Mouse (Mus musculus): ENCODE data around the gene Grm8. TPM values are rescaled to one million over a fixed set of nuclear protein-coding genes. Genes with fewer than 3 reads are reported as not detected.
"Not testable (repeated sequence)": the region's sequence is repeated elsewhere in the genome, so short reads cannot be mapped to it uniquely, and the experiment has no call there.

Gene Grm8
- polyA plus RNA-seq, 1 experiment = 0.04 TPM

DNA sequence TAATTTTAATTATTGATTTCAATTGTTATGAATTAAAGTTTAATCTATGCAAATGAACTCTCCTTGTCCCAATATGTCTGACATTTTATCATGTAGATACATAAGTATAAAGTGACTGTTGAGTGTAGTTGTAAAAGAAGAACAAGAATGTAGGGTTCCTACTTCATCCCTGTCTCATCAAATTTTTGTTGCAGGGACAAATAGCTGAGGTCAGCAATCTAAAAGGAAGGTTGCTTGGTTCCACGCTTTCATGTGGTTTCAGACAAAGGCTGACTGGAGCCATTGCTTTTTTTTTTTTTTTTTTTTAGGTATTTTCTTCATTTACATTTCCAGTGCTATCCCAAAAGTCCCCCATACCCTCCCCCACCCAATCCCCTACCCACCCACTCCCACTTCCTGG is 298.8 kb downstream of the Grm8 start:
- no peaks in the 10 kb centered on the region for H3K27me3 ChIP-seq (ENCODE audit: control insufficient read depth, insufficient read depth, low read length)
- no peak overlapping the region for H3K4me3 ChIP-seq (ENCODE audit: extremely low read depth, insufficient read depth, insufficient read length)
- WGBS = 76% methylated on average over 1 of the region's 1 CpGs
- H3K36me3 ChIP-seq (ENCODE audit: control insufficient read depth, insufficient read depth, low read length) = no peaks in the 10 kb centered on the region
- DNase-seq (ENCODE audit: low read depth in 1 of 2, low spot score in 2 of 2) = no peak
- TF ChIP-seq POLR2A (IDR thresholded peaks at IDR 0.05; ENCODE audit: low read depth, low read length) (no peak), CTCF (IDR thresholded peaks at IDR 0.05; ENCODE audit: extremely low read depth, insufficient read depth, insufficient read length, insufficient replicate concordance) (no peak)
- no peaks in the 10 kb centered on the region for H3K4me1 ChIP-seq (ENCODE audit: control insufficient read depth, insufficient read depth, insufficient read length)
- no peak overlapping the region for H3K27ac ChIP-seq (ENCODE audit: insufficient read depth, low read length)

DNA sequence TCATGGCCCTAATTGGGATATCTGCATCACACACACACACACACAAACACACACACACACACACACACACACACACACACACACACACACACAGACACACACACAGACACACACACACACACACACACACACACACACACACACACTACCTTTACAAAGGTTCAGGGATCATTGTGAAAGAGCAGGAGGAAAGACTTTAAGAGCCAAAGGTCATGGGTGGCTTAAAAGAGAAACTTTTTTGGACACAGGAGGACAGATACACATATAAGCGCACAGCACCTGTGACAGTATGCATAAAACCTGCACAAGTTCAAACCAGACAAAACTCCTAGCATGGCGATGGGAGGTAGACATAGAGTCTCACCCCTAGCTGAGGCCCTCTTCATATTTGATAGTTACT is 315.2 kb downstream of the Grm8 start:
- WGBS = 96% methylated on average over 2 of the region's 2 CpGs
- H3K27ac ChIP-seq (ENCODE audit: insufficient read depth, low read length); H3K4me1 ChIP-seq (ENCODE audit: control insufficient read depth, insufficient read depth, insufficient read length); H3K4me3 ChIP-seq (ENCODE audit: extremely low read depth, insufficient read depth, insufficient read length); H3K27me3 ChIP-seq (ENCODE audit: control insufficient read depth, insufficient read depth, low read length); DNase-seq (ENCODE audit: low read depth in 1 of 2, low spot score in 2 of 2); H3K36me3 ChIP-seq (ENCODE audit: control insufficient read depth, insufficient read depth, low read length): not testable (repeated sequence)

DNA sequence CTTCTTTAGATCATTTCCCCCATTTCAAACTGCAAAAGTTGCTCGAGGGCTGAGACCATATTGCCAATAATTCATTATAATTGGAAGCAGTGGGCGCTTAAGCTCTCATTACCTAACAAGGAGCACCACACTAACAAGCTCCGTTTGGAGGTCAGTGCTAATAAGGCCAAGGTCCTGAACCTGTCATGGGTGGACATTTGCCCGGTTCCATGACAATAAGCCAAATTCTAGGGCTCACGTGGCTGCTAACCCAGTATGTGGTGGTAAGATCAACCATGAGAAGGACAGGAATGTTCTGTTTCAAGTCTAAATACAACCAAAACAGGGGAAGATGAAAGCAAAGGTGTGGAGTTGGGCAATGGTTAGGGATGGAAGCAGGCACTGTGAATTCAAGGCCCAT is 322.2 kb downstream of the Grm8 start:
- H3K4me1 ChIP-seq (ENCODE audit: control insufficient read depth, insufficient read depth, insufficient read length) = no peaks in the 10 kb centered on the region
- H3K4me3 ChIP-seq (ENCODE audit: extremely low read depth, insufficient read depth, insufficient read length) = no peak overlapping the region
- no peak for DNase-seq (ENCODE audit: low read depth in 1 of 2, low spot score in 2 of 2)
- no peaks in the 10 kb centered on the region for H3K36me3 ChIP-seq (ENCODE audit: control insufficient read depth, insufficient read depth, low read length)
- H3K27me3 ChIP-seq (ENCODE audit: control insufficient read depth, insufficient read depth, low read length) = no peaks in the 10 kb centered on the region
- WGBS = 85% methylated on average over 5 of the region's 5 CpGs
- no peak overlapping the region for H3K27ac ChIP-seq (ENCODE audit: insufficient read depth, low read length)
- no peak for TF ChIP-seq POLR2A (IDR thresholded peaks at IDR 0.05; ENCODE audit: low read depth, low read length)
- TF ChIP-seq CTCF (IDR thresholded peaks at IDR 0.05; ENCODE audit: extremely low read depth, insufficient read depth, insufficient read length, insufficient replicate concordance) = no peak

DNA sequence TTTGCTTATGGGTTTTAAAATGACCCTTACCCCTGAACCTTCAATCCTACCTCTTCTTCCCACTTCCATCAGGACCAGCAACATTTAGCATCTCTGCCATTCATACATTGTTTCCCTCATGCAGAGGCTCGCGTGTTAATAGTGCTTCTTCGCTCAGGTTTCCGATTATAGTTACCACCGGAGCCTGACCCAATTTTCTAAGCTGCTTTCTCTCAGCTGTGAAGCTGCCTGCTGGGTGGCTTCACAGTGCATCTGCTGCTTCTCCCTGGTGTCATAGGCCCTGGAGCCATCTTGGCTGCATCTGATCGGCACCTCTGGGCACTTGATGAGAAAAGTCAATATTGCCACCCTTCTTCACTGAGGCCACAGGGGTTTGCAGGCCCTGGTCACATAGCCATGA is 325.0 kb downstream of the Grm8 start:
- no peak for TF ChIP-seq POLR2A (IDR thresholded peaks at IDR 0.05; ENCODE audit: low read depth, low read length)
- H3K4me3 ChIP-seq (ENCODE audit: extremely low read depth, insufficient read depth, insufficient read length) = no peak overlapping the region
- H3K27ac ChIP-seq (ENCODE audit: insufficient read depth, low read length) = no peak overlapping the region
- H3K36me3 ChIP-seq (ENCODE audit: control insufficient read depth, insufficient read depth, low read length) = no peaks in the 10 kb centered on the region
- DNase-seq (ENCODE audit: low read depth in 1 of 2, low spot score in 2 of 2) = no peak
- 89% methylated on average over 6 of the region's 6 CpGs for WGBS
- no peaks in the 10 kb centered on the region for H3K27me3 ChIP-seq (ENCODE audit: control insufficient read depth, insufficient read depth, low read length)
- no peaks in the 10 kb centered on the region for H3K4me1 ChIP-seq (ENCODE audit: control insufficient read depth, insufficient read depth, insufficient read length)

DNA sequence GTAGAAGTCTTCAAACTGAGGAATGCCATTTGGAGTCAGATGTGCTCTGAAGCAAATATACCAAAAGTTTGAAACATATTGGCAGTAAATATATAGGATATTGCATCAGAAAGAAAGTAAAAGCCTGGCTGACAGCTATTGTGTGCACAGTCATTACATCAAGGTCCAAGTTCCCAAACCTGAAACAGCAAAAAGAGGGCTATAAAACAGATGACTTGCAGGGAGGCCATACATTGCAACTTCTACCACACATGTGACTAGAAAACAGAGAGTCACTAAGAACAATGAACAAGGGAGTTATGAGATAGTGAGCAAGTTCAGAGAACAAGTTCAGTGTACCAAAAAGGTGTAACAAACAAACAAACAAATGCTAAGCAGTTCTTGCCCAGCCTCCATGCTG is 328.2 kb downstream of the Grm8 start:
- TF ChIP-seq CTCF (IDR thresholded peaks at IDR 0.05; ENCODE audit: extremely low read depth, insufficient read depth, insufficient read length, insufficient replicate concordance) (no peak), POLR2A (IDR thresholded peaks at IDR 0.05; ENCODE audit: low read depth, low read length) (no peak)
- no peak overlapping the region for H3K4me3 ChIP-seq (ENCODE audit: extremely low read depth, insufficient read depth, insufficient read length)
- no peak overlapping the region for H3K27ac ChIP-seq (ENCODE audit: insufficient read depth, low read length)
- no peaks in the 10 kb centered on the region for H3K4me1 ChIP-seq (ENCODE audit: control insufficient read depth, insufficient read depth, insufficient read length)
- no peaks in the 10 kb centered on the region for H3K36me3 ChIP-seq (ENCODE audit: control insufficient read depth, insufficient read depth, low read length)
- no peak for DNase-seq (ENCODE audit: low read depth in 1 of 2, low spot score in 2 of 2)
- H3K27me3 ChIP-seq (ENCODE audit: control insufficient read depth, insufficient read depth, low read length) = no peaks in the 10 kb centered on the region

DNA sequence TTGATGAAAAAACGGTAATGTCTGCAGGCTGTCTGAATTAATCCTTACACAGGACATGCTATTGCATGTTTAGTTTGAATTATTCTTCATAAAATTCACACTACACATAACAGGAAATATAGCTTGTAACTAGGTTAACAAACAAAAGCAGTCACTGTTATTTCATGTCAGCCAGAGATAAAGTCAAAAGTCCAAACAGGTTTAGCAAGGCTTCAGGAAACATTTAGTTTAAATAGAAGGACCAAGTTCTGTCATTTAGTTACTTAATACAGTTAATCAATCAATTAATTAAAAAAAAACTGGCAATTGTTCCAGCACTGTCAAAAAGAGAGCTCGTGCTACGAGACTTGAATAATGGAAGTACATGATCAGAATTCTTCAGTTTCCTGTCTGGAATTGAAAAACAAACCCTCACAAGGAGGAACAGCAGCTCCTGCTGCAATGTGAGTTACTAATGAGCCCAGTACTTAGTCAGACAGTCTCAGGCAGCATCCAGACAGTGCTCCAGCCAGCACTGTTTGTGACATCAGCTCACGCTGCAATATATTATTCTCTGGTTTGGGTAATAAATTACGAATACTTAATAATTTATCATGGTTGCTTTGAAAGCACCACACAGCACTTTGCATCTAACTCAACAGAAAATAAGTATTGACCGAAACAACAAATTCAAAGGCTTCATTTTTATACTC is 334.0 kb downstream of the Grm8 start:
- H3K4me3 ChIP-seq (ENCODE audit: extremely low read depth, insufficient read depth, insufficient read length) = no peak overlapping the region
- DNase-seq (ENCODE audit: low read depth in 1 of 2, low spot score in 2 of 2) = no peak
- H3K27me3 ChIP-seq (ENCODE audit: control insufficient read depth, insufficient read depth, low read length) = no peaks in the 10 kb centered on the region
- TF ChIP-seq POLR2A (IDR thresholded peaks at IDR 0.05; ENCODE audit: low read depth, low read length) (no peak), CTCF (IDR thresholded peaks at IDR 0.05; ENCODE audit: extremely low read depth, insufficient read depth, insufficient read length, insufficient replicate concordance) (no peak)
- 78% methylated on average over 6 of the region's 6 CpGs for WGBS
- H3K36me3 ChIP-seq (ENCODE audit: control insufficient read depth, insufficient read depth, low read length) = no peaks in the 10 kb centered on the region
- no peaks in the 10 kb centered on the region for H3K4me1 ChIP-seq (ENCODE audit: control insufficient read depth, insufficient read depth, insufficient read length)
- H3K27ac ChIP-seq (ENCODE audit: insufficient read depth, low read length) = no peak overlapping the region

DNA sequence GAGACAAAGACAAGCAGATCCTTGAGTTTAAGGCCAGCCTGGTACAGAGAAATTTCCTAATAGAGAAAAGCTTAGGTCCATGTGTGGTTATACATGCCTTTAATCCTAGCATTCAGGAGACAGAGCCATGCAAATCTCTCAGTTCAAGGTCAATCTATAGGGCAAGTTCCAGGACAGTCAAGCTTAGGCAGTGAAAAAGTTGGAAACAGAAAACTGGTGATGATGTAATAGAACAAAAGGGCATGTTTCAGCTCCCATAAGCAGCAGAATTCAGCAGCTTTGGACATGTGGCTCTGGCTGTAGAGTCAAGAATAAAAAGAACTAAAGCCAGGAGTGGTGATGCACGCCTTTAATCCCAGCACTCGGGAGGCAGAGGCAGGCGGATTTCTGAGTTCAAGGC is 336.2 kb downstream of the Grm8 start:
- Histone ChIP-seq H3K4me1 (ENCODE audit: control insufficient read depth, insufficient read depth, insufficient read length) (no peaks in the 10 kb centered on the region), H3K27ac (ENCODE audit: insufficient read depth, low read length) (no peak overlapping the region), H3K36me3 (ENCODE audit: control insufficient read depth, insufficient read depth, low read length) (no peaks in the 10 kb centered on the region), H3K4me3 (ENCODE audit: extremely low read depth, insufficient read depth, insufficient read length) (no peak overlapping the region), H3K27me3 (ENCODE audit: control insufficient read depth, insufficient read depth, low read length) (no peaks in the 10 kb centered on the region)
- WGBS = 76% methylated on average over 3 of the region's 3 CpGs
- TF ChIP-seq CTCF (IDR thresholded peaks at IDR 0.05; ENCODE audit: extremely low read depth, insufficient read depth, insufficient read length, insufficient replicate concordance) (no peak), POLR2A (IDR thresholded peaks at IDR 0.05; ENCODE audit: low read depth, low read length) (no peak)
- no peak for DNase-seq (ENCODE audit: low read depth in 1 of 2, low spot score in 2 of 2)

Data from spleen, adult 2 months (tissue).